Mouse (Mus musculus): ENCODE measurements at regions not wholly inside any gene's neighbourhood (a gene's known extent, or its start where the extent isn't known, plus 50 kb on each side); places are given as distances from the start of the nearest gene placed in this dataset.

GRCm38 (mm10) chr1:164631679-164632078 is 164.8 kb upstream of the Dpt start:
- intact Hi-C loops (cut with DNase I): no loop called here

DNA sequence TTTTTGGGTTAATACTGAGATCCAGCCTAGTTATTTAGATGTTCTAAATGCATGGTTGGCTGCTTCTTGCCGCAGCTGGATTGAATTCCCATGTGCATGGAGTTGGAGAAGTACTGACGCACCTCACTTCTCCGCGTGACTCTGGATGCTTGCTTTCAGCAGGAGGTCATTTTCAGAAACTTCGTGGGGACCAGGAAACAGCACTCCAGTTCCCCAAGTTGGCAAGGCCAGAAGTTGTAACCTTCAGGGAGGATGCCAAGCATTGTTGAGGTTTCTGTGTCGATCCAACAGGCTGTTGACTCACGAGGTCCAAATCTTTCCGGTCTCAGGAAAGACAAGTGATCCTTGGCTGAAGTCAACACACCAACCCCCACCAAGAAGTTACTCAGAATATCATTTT is 167.6 kb upstream of the Dpt start:
- intact Hi-C loops (cut with DNase I): no loop called here

GRCm38 (mm10) chr1:164622946-164623345 is 164.8 kb upstream of the Atp1b1 start:
- intact Hi-C loops (cut with DNase I): no loop called here

DNA sequence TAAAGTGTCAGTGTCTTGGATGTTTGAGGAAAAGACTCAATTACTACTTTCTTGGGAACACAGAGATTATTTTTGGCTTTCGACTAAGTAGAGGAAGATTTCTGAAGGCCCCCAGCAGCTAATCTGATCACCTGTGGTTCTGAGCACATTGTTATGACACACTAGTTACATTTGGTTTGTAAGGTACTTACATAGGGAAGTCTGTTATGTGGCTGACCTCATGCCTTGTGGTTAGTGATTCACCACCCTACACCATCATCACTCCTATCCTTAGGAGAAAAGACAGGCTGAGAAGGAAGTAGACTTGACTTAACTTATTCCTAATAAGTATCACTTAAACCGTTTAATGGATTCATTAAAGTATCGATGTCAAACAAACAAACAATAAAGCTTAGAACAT is 164.3 kb upstream of the Atp1b1 start:
- intact Hi-C loops (cut with DNase I): no loop called here

DNA sequence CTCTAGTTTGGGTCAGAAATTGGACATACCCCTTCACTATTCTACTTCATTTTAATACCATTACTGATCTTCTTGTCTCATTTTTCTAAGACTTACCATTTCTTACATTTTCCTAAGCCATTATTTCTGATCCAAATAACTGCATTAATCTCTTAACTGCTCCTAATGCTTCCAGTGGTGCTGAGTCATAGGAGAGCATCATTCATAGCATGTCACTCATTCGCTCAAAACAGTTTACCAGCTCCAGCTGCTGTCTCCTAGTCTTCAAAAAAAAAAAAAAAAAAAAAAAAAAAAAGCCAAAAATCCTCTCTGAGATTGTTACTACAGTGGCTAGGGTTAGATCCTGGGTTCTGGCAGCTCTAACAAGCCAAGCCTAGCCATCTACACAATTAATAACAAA is 162.0 kb upstream of the Atp1b1 start:
- intact Hi-C loops (cut with DNase I): no loop called here

- intact Hi-C loops (cut with DNase I): no loop called here
Measured at GRCm38 (mm10) chr1:164617871-164618270, 159.7 kb upstream of the Atp1b1 start.

- intact Hi-C loops (cut with DNase I): no loop called here
Measured at GRCm38 (mm10) chr1:164607061-164607460, 148.9 kb upstream of the Atp1b1 start.

DNA sequence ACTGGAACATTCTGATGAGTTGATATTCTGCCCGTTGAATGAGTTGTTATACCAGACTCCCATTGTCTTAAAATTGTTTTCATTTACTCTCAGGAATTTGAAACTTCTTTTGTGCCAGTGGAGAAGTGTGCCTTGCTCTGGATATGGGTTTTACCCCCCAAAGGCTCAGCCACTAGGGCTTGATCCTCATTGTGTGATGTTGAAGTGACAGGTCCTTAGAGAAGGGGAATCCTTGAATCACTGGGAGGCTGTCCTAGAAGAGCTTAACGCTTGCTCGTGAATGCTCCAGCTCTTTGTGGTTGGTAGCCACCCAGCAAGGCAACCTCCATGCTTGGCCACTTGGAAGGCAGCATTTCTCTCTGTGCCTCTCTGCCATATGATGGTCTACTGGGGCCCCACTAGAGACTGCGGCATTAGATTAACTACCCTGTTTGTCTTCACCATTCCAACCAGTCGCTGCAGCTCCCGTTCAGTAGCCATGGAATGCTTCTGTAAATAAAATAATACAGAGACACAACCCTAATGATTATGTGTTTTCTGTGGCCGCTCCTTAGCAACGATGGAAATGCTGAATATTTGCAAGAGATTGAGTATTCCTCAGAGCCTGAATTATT is 148.1 kb upstream of the Atp1b1 start:
- intact Hi-C loops (cut with DNase I): no loop called here

- intact Hi-C loops (cut with DNase I): no loop called here
Measured at GRCm38 (mm10) chr1:164603433-164603832, 145.3 kb upstream of the Atp1b1 start.

DNA sequence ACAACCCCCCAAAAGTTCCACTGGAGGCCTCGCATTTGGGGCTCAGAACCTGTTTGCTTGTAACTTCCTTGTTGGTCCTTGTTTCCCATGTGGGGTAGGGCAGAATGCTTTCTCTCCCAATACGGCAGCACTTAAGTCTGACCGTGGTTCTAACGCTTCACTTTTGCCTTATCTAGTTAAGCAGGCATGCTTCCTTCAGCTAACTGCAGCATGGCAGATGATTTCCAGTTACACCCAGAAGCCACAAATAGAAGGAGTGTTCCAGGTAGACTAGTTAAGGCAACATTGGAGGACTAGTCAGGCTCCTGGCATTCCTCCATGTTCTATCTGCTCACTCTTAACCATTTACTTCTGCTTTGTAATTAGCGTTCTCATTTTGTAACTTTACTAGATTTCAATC is 144.4 kb upstream of the Atp1b1 start:
- intact Hi-C loops (cut with DNase I): no loop called here

GRCm38 (mm10) chr1:164590205-164590613 is 132.1 kb upstream of the Atp1b1 start:
- intact Hi-C loops (cut with DNase I): no loop called here

DNA sequence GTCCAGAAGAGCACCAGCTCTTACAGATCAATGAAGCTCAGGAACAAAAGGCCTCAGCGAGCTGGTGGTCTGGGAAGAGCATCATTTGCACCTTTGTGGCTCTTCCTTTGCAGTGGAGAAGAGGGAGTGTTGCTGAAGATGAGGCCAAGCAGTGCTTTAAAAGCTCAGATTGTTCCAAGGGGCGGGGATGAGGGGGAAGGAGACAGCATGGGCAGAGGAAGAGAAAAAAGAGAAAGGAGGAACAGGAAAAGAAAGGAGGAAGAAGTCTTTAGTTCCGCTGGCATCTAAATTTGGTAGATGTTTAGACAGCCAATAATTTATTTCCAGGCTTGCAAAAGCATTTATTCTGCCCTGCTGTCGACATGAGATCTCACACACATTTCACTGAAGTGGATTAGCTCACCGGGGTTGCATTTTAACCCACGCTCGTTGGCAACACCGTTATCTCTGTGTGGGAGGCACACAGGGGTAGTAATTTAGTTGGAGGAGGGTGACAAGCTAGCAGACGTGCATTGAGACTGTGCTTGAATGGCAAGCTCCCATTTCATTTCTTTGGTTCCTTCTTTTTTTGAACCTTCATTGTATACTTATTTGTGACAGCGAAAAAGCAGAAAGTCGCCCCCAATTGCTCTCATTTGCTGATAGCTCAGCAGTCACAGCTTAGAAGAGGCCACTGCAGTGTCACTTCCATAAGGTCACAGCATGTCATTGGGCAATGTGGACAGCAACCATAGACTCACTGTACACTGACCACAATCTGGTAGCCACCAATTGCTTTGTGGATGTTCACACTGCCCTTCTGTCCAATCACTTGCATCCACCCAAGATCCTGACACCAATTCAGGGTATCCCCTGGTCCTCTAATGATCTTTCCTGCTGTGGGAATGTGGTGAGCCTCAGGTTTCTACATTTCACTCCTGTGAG is 128.2 kb upstream of the Atp1b1 start:
- intact Hi-C loops (cut with DNase I): no loop called here

DNA sequence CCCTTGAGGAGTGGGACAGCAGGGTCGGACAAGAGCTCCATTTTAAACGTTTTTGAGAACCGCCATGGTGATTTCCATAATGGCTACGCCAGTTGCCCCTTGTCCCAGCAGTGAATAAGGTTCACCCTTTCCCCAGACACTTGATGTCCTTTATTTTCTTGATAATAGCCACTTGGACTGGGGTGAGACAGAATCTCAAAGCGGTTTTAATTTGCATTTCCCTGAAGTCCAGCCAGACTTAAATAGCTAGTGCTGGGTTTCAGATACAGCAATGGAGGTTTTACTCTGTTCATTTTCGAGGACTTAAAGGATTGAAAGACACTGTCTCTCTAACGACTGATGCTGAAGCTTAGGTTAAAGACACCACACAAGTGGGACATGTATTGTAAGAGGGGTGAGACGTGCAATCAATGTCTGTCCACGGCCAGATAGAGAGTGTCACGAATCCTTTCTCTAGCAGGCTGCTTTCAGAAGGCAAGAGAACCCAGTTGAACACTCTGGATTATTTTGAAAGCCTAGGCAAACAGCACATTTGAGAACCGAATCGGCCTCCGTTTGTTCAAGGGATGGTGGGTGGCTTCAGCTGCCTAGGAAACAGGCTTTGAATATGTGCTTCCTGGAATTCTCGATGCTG is 118.8 kb upstream of the Atp1b1 start:
- intact Hi-C loops (cut with DNase I): no loop called here

- intact Hi-C loops (cut with DNase I): no loop called here
Measured at GRCm38 (mm10) chr1:164573639-164574038, 115.5 kb upstream of the Atp1b1 start.

- intact Hi-C loops (cut with DNase I): no loop called here
Measured at GRCm38 (mm10) chr1:164572183-164572582, 114.0 kb upstream of the Atp1b1 start.

- intact Hi-C loops (cut with DNase I): no loop called here
Measured at GRCm38 (mm10) chr1:164571496-164572078, 113.4 kb upstream of the Atp1b1 start.

GRCm38 (mm10) chr1:164564847-164565246 is 106.7 kb upstream of the Atp1b1 start:
- intact Hi-C loops (cut with DNase I): no loop called here

GRCm38 (mm10) chr1:164559546-164560228 is 101.5 kb upstream of the Atp1b1 start:
- intact Hi-C loops (cut with DNase I): no loop called here

GRCm38 (mm10) chr1:164552658-164553057 is 94.5 kb upstream of the Atp1b1 start:
- intact Hi-C loops (cut with DNase I): no loop called here

DNA sequence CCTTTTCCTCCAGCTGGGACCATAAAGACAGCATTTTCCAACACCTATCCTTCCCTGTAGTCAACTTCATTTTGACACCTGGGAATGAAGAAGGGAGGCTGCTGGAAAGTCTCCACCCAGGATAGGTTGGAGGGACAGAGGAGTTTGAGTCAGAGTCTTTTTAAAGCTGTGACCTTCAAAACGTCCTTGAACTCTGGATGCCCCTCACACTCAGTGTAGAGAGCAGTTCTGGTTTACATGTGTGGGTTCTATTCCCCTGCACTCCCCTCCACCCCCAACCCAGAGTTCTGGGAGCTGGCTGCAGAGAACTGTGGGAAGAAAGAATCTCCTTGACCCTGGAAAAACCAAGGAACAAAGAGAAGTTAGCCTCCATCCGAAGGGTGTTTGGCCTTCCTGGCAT is 92.9 kb upstream of the Atp1b1 start:
- intact Hi-C loops (cut with DNase I): no loop called here

DNA sequence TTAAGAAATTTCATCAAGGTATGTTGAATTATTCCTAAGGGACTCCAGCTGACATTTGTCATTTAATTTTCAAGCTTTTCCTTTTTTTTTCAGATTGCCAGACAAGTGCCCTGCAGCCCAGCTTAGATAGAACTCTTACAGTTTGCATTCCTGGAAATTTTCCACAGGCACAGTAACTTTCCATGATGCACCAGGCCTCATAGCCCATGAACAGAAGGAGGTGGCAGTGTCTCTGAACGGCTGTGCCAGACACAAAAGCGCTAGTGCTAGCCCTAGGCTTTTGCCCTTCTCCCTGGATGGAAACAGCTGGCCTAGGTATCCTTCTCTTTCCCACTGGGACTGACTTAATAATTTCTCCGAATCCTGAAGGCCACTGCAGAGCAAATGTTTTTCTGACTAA is 92.4 kb upstream of the Atp1b1 start:
- intact Hi-C loops (cut with DNase I): no loop called here
